Mouse (Mus musculus) MEL-GATA-1-ER (cell line): ENCODE data around the gene Ago4.
"Not testable (repeated sequence)": the region's sequence is repeated elsewhere in the genome, so short reads cannot be mapped to it uniquely, and the experiment has no call there.

Source experiments
- DNase-seq: peaks from one replicate; pipeline ENCODE4 v3.0.0-alpha.2; 2012; ENCODE audit warnings: low read depth; ENCODE audit errors: extremely low read depth

Ago4 gene

GRCm38 (mm10) chr4:126532827-126533728 is at the start of gene Ago4:
Gene Ago4 (minus strand): TSS chr4:126533472.
- no peak for DNase-seq

GRCm38 (mm10) chr4:126579077-126579476 is 45.8 kb upstream of the Ago4 start:
- DNase-seq: peak; percentile 23

- DNase-seq: no peak
Observed at GRCm38 (mm10) chr4:126577920-126578319, 44.6 kb upstream of the Ago4 start.

GRCm38 (mm10) chr4:126576281-126576680 is 43.0 kb upstream of the Ago4 start:
- no peak for DNase-seq

- DNase-seq: no peak
Observed at GRCm38 (mm10) chr4:126569783-126570182, 36.5 kb upstream of the Ago4 start.

- DNase-seq: no peak
Observed at GRCm38 (mm10) chr4:126567243-126567642, 34.0 kb upstream of the Ago4 start.

GRCm38 (mm10) chr4:126563798-126564197 is 30.5 kb upstream of the Ago4 start:
- DNase-seq: peak; percentile 55

- peak; percentile 92 for DNase-seq
Observed at GRCm38 (mm10) chr4:126556809-126557711, 23.8 kb upstream of the Ago4 start, which contains the start of gene Clspn. Gene Clspn (plus strand): TSS chr4:126556935.

GRCm38 (mm10) chr4:126554462-126554861 is 21.2 kb upstream of the Ago4 start:
- DNase-seq: peak; percentile 81

GRCm38 (mm10) chr4:126553685-126554084 is 20.4 kb upstream of the Ago4 start:
- no peak for DNase-seq

GRCm38 (mm10) chr4:126553105-126553504 is 19.8 kb upstream of the Ago4 start:
- DNase-seq: no peak

- no peak for DNase-seq
Observed at GRCm38 (mm10) chr4:126552136-126552535, 18.9 kb upstream of the Ago4 start.

GRCm38 (mm10) chr4:126546183-126546582 is 12.9 kb upstream of the Ago4 start:
- no peak for DNase-seq

GRCm38 (mm10) chr4:126545703-126546102 is 12.4 kb upstream of the Ago4 start:
- no peak for DNase-seq

GRCm38 (mm10) chr4:126545016-126545415 is 11.7 kb upstream of the Ago4 start:
- no peak for DNase-seq

- peak; percentile 33 for DNase-seq
Observed at GRCm38 (mm10) chr4:126542838-126543237, 9.6 kb upstream of the Ago4 start.

- DNase-seq: peak; percentile 35
Observed at GRCm38 (mm10) chr4:126540487-126541071, 7.3 kb upstream of the Ago4 start.

- DNase-seq: peak; percentile 90
Observed at GRCm38 (mm10) chr4:126536865-126537264, 3.6 kb upstream of the Ago4 start.

GRCm38 (mm10) chr4:126535631-126536030 is 2.4 kb upstream of the Ago4 start:
- DNase-seq: not testable (repeated sequence)

GRCm38 (mm10) chr4:126533729-126534070 is 428 bp upstream of the Ago4 start:
- DNase-seq: no peak

GRCm38 (mm10) chr4:126532292-126532691 is 980 bp downstream of the Ago4 start:
- no peak for DNase-seq

GRCm38 (mm10) chr4:126526828-126527227 is 6.4 kb downstream of the Ago4 start:
- DNase-seq: no peak
